Mouse (Mus musculus) adrenal gland, adult 8-10 months (tissue): Measurements from ENCODE around the gene Calhm1. TPM values are rescaled to one million over a fixed set of nuclear protein-coding genes. Genes with fewer than 3 reads are reported as not detected.

Source experiments
- total RNA-seq, 4 experiments: library from RNA; stranded (reverse); gene quantifications; 2 replicates each; pipeline ENCODE4 v1.2.4; 2022

Gene Calhm1
- total RNA-seq, 4 experiments from 2014 or later, result not detected

Other genes with a start within 250 kb of the Calhm1 start
- gene Ina, start 129.6 kb downstream of the Calhm1 start, total RNA-seq, result 1 to 10 TPM; 6.1 to 9.9 (median 7.6) TPM
- 10 to 100 TPM; 44.2 to 83.0 (median 65.5) TPM for gene Nt5c2, start 129.1 kb downstream of the Calhm1 start, total RNA-seq
- gene Pcgf6, start 93.3 kb downstream of the Calhm1 start, total RNA-seq, result 10 to 100 TPM; 11.7 to 19.9 (median 15.6) TPM
- 1 to 10 TPM; 2.5 to 4.2 (median 3.6) TPM for gene Taf5, start 76.5 kb downstream of the Calhm1 start, total RNA-seq
- 100 to 1,000 TPM; 366 to 588 (median 484) TPM for gene Usmg5, start 53.6 kb downstream of the Calhm1 start, total RNA-seq
- gene Pdcd11, start 53.5 kb downstream of the Calhm1 start, total RNA-seq, result 10 to 100 TPM; 25.3 to 28.8 (median 26.4) TPM
- gene Calhm2, start 6.0 kb downstream of the Calhm1 start, total RNA-seq, result 1 to 10 TPM; 4.6 to 8.8 (median 7.5) TPM
- not detected for gene Calhm3, start 13.5 kb upstream of the Calhm1 start, total RNA-seq
- gene Neurl1a, start 34.6 kb upstream of the Calhm1 start, total RNA-seq, result 10 to 100 TPM; 16.2 to 26.8 (median 22.2) TPM